Mouse (Mus musculus): Measurements from ENCODE around the gene Paqr3.
A peak's percentile ranks its signal among the peaks of the same experiment; 100 is the strongest.

DNA sequence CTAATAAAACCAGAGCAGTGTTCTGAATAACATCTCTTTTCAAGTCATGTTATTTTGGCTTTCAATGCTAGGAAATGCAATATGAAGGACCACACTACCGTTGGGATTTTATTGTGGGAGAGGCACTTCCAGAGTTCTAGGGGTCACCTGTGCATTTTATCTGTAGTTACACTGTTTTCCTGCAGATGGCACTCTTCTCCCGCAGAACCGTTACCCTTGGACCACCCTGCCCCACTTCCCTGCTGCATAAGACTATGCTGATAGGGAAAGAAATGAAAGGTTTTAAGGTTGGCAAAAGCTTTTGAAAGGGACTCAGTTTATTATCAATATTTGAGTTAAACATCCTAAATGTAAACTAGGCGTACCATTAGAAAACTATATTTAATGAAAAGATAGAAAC is 14.6 kb upstream of the Paqr3 start:
- peak; percentile 90 for TF ChIP-seq CTCF (IDR thresholded peaks at IDR 0.05; ENCODE audit: borderline replicate concordance, insufficient read depth, low read depth, low read length)
- no peak for TF ChIP-seq POLR2A (IDR thresholded peaks at IDR 0.05; ENCODE audit: borderline replicate concordance, insufficient read depth, low read length)

Measured in cerebellum, adult 2 months (tissue).